Mouse (Mus musculus): ENCODE results near the gene Tmem236. TPM values are rescaled to one million over a fixed set of nuclear protein-coding genes. Genes with fewer than 3 reads are reported as not detected.

The Tmem236 gene
- total RNA-seq (2012; rRNA removed) (not detected in 2 replicates), total RNA-seq (2014; rRNA removed) (0.05 TPM in 1 of 2 replicates, not detected in the other), polyA plus RNA-seq (2012; ENCODE audit: insufficient read length, low read depth) (not detected in 2 replicates)

DNA sequence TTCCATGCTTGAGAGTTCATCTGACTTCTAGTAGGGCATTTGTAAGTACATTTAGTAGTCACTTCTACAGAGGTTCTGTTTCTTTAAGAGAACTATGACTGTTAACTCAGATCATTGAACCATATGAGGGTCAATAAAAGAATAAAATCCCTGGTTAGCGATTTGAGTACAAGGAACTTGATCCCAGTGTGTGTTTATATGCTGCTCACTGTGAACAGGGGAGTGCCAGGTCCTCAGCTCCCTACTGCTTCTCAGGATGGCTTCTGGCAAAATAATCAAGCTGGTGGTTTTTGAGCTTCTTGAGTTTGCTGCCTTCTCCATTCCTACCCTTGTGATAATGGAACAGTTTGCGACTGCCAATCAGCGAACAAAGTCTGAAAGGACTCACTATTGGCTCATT is at the start of gene Tmem236:
Gene Tmem236, plus strand, starts transcription at position 190 of the 400 bp plus-strand sequence.
- dilution Hi-C loops (cut with MboI; ENCODE audit: extremely low pct_ligation_motif_present, extremely low pct_unique_long_range_greater_than_20kb, low sequenced_read_pairs) (no loop called here), in situ Hi-C loops (cut with MboI; ENCODE audit: low pct_ligation_motif_present, low pct_unique_long_range_greater_than_20kb, low sequenced_read_pairs) (no loop called here)
- H3K9ac ChIP-seq (ENCODE audit: insufficient read depth, low read depth) = no peak within 1 kb of the TSS
- no peak for DNase-seq (ENCODE audit: extremely low read depth)
- H3K9me3 ChIP-seq (replicated peaks; ENCODE audit: low read length) = no peaks in the 10 kb centered on the region
- no peaks in the 10 kb centered on the region for H3K4me1 ChIP-seq (ENCODE audit: control insufficient read depth in 1 of 2, insufficient read depth in 2 of 2)
- H3K4me3 ChIP-seq (replicated peaks in 1 of 3; ENCODE audit: low read depth in 2 of 3, low read length in 2 of 3, poor library complexity in 1 of 3) = no peak within 1 kb of the TSS
- H3K27ac ChIP-seq (ENCODE audit: insufficient read depth, low read depth) = no peak within 1 kb of the TSS
- H3K79me2 ChIP-seq (replicated peaks; ENCODE audit: control insufficient read depth, extremely low read depth, insufficient read depth, poor library complexity, severe bottlenecking) = no peaks in the 10 kb centered on the region
- no peak for TF ChIP-seq MAX (IDR thresholded peaks at IDR 0.05; ENCODE audit: low read length)
- TF ChIP-seq MXI1 (IDR thresholded peaks at IDR 0.05; ENCODE audit: low read depth, low read length) = no peak
- no peaks in the 10 kb centered on the region for H3K36me3 ChIP-seq (replicated peaks in 1 of 2; ENCODE audit: control insufficient read depth in 1 of 2, insufficient read depth in 1 of 2, low read length in 1 of 2)
- H3K4me2 ChIP-seq (ENCODE audit: insufficient read depth, low read depth, poor library complexity, severe bottlenecking) = no peak within 1 kb of the TSS
- H3K27me3 ChIP-seq (replicated peaks) = no peaks in the 10 kb centered on the region

DNA sequence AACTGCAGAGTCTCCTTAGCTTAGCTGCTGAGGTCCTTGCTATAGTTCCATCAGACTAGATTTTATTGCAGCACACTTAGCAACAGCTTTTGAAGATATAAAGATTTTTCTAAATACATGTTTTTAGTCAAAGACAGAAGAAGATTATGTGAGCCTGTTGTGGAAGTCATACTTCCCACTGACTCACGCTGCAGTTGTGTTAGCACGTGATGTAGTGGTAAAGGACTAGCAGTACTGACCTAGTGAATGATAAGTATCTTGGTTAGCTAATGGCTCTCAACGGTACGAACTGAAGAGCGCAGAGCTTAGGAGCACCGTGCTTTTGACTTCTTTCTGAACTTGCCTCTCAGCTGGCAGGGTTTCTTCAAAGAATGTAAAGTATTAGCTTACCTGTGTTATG is 47.9 kb upstream of the Tmem236 start:
- in situ Hi-C loops (cut with MboI; ENCODE audit: low pct_ligation_motif_present, low pct_unique_long_range_greater_than_20kb, low sequenced_read_pairs) = no loop called here

DNA sequence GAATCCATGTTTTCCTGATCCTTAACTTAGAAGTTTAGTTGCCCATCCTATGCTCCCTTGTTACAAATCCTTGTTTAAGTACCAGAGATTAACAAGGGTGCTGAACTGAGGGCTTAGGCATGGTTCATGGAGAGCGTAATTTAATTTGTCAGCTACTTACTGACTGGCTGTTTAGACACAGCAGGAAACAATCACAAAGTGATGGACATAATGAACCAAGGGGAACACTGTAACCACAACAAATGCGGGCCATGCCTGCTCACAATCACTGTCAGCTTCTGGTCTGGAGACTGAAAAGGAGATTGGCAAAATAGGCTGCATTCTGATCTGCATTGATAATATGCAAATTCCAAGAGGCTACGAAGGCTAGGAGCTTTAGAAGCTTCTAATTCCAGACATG is 46.7 kb upstream of the Tmem236 start:
- Histone ChIP-seq H3K27ac (ENCODE audit: insufficient read depth, low read depth) (no peak overlapping the region), H3K4me2 (ENCODE audit: insufficient read depth, low read depth, poor library complexity, severe bottlenecking) (no peak overlapping the region), H3K79me2 (replicated peaks; ENCODE audit: control insufficient read depth, extremely low read depth, insufficient read depth, poor library complexity, severe bottlenecking) (no peaks in the 10 kb centered on the region), H3K4me3 (replicated peaks in 1 of 3; ENCODE audit: low read depth in 2 of 3, low read length in 2 of 3, poor library complexity in 1 of 3) (no peak overlapping the region), H3K9me3 (replicated peaks; ENCODE audit: low read length) (no peaks in the 10 kb centered on the region), H3K4me1 (ENCODE audit: control insufficient read depth in 1 of 2, insufficient read depth in 2 of 2) (no peaks in the 10 kb centered on the region), H3K36me3 (replicated peaks in 1 of 2; ENCODE audit: control insufficient read depth in 1 of 2, insufficient read depth in 1 of 2, low read length in 1 of 2) (peaks cover 20 to 50% of the 10 kb centered on the region in 2 experiments), H3K9ac (ENCODE audit: insufficient read depth, low read depth) (no peak overlapping the region), H3K27me3 (replicated peaks) (no peaks in the 10 kb centered on the region)
- no peak for DNase-seq (ENCODE audit: extremely low read depth)
- TF ChIP-seq JUN (IDR thresholded peaks at IDR 0.05; ENCODE audit: insufficient read depth, low read depth, low read length) (no peak), NELFE (IDR thresholded peaks at IDR 0.05; ENCODE audit: low read depth, low read length) (no peak), JUND (conservative IDR thresholded peaks at IDR 0.05; ENCODE audit: low read depth, low read length) (no peak), POLR2AphosphoS2 (IDR thresholded peaks at IDR 0.05; ENCODE audit: low read depth, low read length) (no peak), PAX5 (IDR thresholded peaks at IDR 0.05; ENCODE audit: low read length) (no peak), RAD21 (IDR thresholded peaks at IDR 0.05; ENCODE audit: low read depth, low read length) (no peak), MEF2A (IDR thresholded peaks at IDR 0.05; ENCODE audit: borderline replicate concordance, low read depth, low read length) (no peak), BHLHE40 (IDR thresholded peaks at IDR 0.05; ENCODE audit: low read depth, low read length) (no peak), NRF1 (IDR thresholded peaks at IDR 0.05; ENCODE audit: low read depth, low read length) (no peak), MAFK (IDR thresholded peaks at IDR 0.05; ENCODE audit: insufficient replicate concordance, low read length) (no peak), UBTF (IDR thresholded peaks at IDR 0.05; ENCODE audit: low read depth, low read length) (no peak), ZKSCAN1 (IDR thresholded peaks at IDR 0.05; ENCODE audit: borderline replicate concordance, low read depth, low read length) (no peak), TCF12 (IDR thresholded peaks at IDR 0.05; ENCODE audit: low read depth, low read length) (no peak), ETS1 (conservative IDR thresholded peaks at IDR 0.05; ENCODE audit: low read depth, low read length) (no peak), IRF4 (IDR thresholded peaks at IDR 0.05; ENCODE audit: low read depth, low read length) (no peak), RCOR1 (conservative IDR thresholded peaks at IDR 0.05; ENCODE audit: low read depth, low read length) (no peak), TBP (conservative IDR thresholded peaks at IDR 0.05; ENCODE audit: low read depth, low read length) (no peak), HCFC1 (IDR thresholded peaks at IDR 0.05; ENCODE audit: low read depth, low read length) (no peak), E2F4 (IDR thresholded peaks at IDR 0.05; ENCODE audit: insufficient replicate concordance, low read depth, low read length) (no peak), ELF1 (IDR thresholded peaks at IDR 0.05; ENCODE audit: low read depth, low read length) (no peak)
- in situ Hi-C loops (cut with MboI; ENCODE audit: low pct_ligation_motif_present, low pct_unique_long_range_greater_than_20kb, low sequenced_read_pairs) (no loop called here), dilution Hi-C loops (cut with MboI; ENCODE audit: extremely low pct_ligation_motif_present, extremely low pct_unique_long_range_greater_than_20kb, low sequenced_read_pairs) (no loop called here)

More for the DNA sequence above, 47.9 kb upstream of the Tmem236 start:
- Histone ChIP-seq H3K4me3 (replicated peaks in 1 of 3; ENCODE audit: low read depth in 2 of 3, low read length in 2 of 3, poor library complexity in 1 of 3) (no peak overlapping the region), H3K36me3 (replicated peaks in 1 of 2; ENCODE audit: control insufficient read depth in 1 of 2, insufficient read depth in 1 of 2, low read length in 1 of 2) (peaks cover 18 to 41% of the 10 kb centered on the region in 2 experiments), H3K27me3 (replicated peaks) (no peaks in the 10 kb centered on the region), H3K9ac (ENCODE audit: insufficient read depth, low read depth) (no peak overlapping the region), H3K9me3 (replicated peaks; ENCODE audit: low read length) (no peaks in the 10 kb centered on the region), H3K4me2 (ENCODE audit: insufficient read depth, low read depth, poor library complexity, severe bottlenecking) (no peak overlapping the region), H3K79me2 (replicated peaks; ENCODE audit: control insufficient read depth, extremely low read depth, insufficient read depth, poor library complexity, severe bottlenecking) (no peaks in the 10 kb centered on the region), H3K4me1 (ENCODE audit: control insufficient read depth in 1 of 2, insufficient read depth in 2 of 2) (no peaks in the 10 kb centered on the region), H3K27ac (ENCODE audit: insufficient read depth, low read depth) (no peak overlapping the region)
- TF ChIP-seq ELF1 (IDR thresholded peaks at IDR 0.05; ENCODE audit: low read depth, low read length) = no peak
- no peak for TF ChIP-seq BHLHE40 (IDR thresholded peaks at IDR 0.05; ENCODE audit: low read depth, low read length)
- TF ChIP-seq MAX (IDR thresholded peaks at IDR 0.05; ENCODE audit: low read length) = no peak
- TF ChIP-seq GABPA (IDR thresholded peaks at IDR 0.05; ENCODE audit: insufficient replicate concordance, low read depth, low read length) = no peak
- no peak for TF ChIP-seq CTCF (conservative IDR thresholded peaks at IDR 0.05 in 1 of 2, IDR thresholded peaks at IDR 0.05 in 1 of 2; ENCODE audit: low read depth in 2 of 2, low read length in 2 of 2)
- no peak for TF ChIP-seq USF2 (conservative IDR thresholded peaks at IDR 0.05; ENCODE audit: low read depth, low read length)
- TF ChIP-seq HCFC1 (IDR thresholded peaks at IDR 0.05; ENCODE audit: low read depth, low read length) = no peak
- no peak for TF ChIP-seq RCOR1 (conservative IDR thresholded peaks at IDR 0.05; ENCODE audit: low read depth, low read length)
- DNase-seq (ENCODE audit: extremely low read depth) = no peak
- dilution Hi-C loops (cut with MboI; ENCODE audit: extremely low pct_ligation_motif_present, extremely low pct_unique_long_range_greater_than_20kb, low sequenced_read_pairs) = no loop called here
